Mouse (Mus musculus): ENCODE data around the gene Gm11568.

GRCm38 (mm10) chr11:99842185-99842584 is 15.5 kb upstream of the Gm11568 start:
- no peak for TF ChIP-seq POLR2A (IDR thresholded peaks at IDR 0.05; ENCODE audit: control insufficient read depth, low read depth, low read length)
- TF ChIP-seq CTCF (IDR thresholded peaks at IDR 0.05; ENCODE audit: control insufficient read depth, insufficient read depth, insufficient replicate concordance, low read depth, low read length): no peak

Data from testis, adult 2 months (tissue).